Mouse (Mus musculus) thymus, postnatal 0 days (tissue): ENCODE results near the gene Prkcg. TPM values are rescaled to one million over a fixed set of nuclear protein-coding genes. Genes with fewer than 3 reads are reported as not detected.

Experiments
- DNase-seq: peaks from one replicate; pipeline ENCODE4 v3.0.0-alpha.2; 2015; ENCODE audit warnings: low spot score
- polyA plus RNA-seq: library from polyadenylated mRNA; unstranded; fragments of >200 nt; fragmentation: Nextera tagmentation; extraction: Ambion mirVana; gene quantifications from 2 replicates; pipeline ENCODE4 v1.2.1, GENCODE M21; 2015

Prkcg gene
- polyA plus RNA-seq, 1 experiment from 2014 or later: 0.59 TPM

GRCm38 (mm10) chr7:3317704-3318103 lies 28.7 kb downstream of the Prkcg start:
- no peak for DNase-seq

- DNase-seq: no peak
These were observed 31.9 kb downstream of the Prkcg start for GRCm38 (mm10) chr7:3320856-3321255.

GRCm38 (mm10) chr7:3323826-3324225 lies 34.8 kb downstream of the Prkcg start:
- no peak for DNase-seq

- DNase-seq: no peak
These were observed 39.0 kb downstream of the Prkcg start for GRCm38 (mm10) chr7:3327961-3328360.

GRCm38 (mm10) chr7:3329776-3330546 lies 41.0 kb downstream of the Prkcg start:
- peak; percentile 46 for DNase-seq

- DNase-seq: no peak
These were observed 42.2 kb downstream of the Prkcg start for GRCm38 (mm10) chr7:3331171-3331570.

GRCm38 (mm10) chr7:3331581-3332223 lies 42.7 kb downstream of the Prkcg start:
- peak; percentile 14 for DNase-seq

GRCm38 (mm10) chr7:3332224-3332615 lies 43.2 kb downstream of the Prkcg start:
- no peak for DNase-seq

- DNase-seq: no peak
These were observed 43.9 kb downstream of the Prkcg start, which contains the start of gene Cacng7 for GRCm38 (mm10) chr7:3332619-3333521. Gene Cacng7, plus strand, starts transcription at chr7:3332955.

GRCm38 (mm10) chr7:3333542-3333941 lies 44.6 kb downstream of the Prkcg start:
- DNase-seq: no peak

GRCm38 (mm10) chr7:3336412-3336811 lies 47.4 kb downstream of the Prkcg start:
- no peak for DNase-seq

- DNase-seq: no peak
These were observed 49.4 kb downstream of the Prkcg start for GRCm38 (mm10) chr7:3338286-3338935.

- DNase-seq: no peak
These were observed 50.0 kb downstream of the Prkcg start for GRCm38 (mm10) chr7:3339010-3339409.

GRCm38 (mm10) chr7:3343861-3344260 lies 54.9 kb downstream of the Prkcg start:
- DNase-seq: no peak

GRCm38 (mm10) chr7:3345301-3345700 lies 56.3 kb downstream of the Prkcg start:
- no peak for DNase-seq

- DNase-seq: no peak
These were observed 58.6 kb downstream of the Prkcg start for GRCm38 (mm10) chr7:3347366-3348287.

- DNase-seq: no peak
These were observed 59.3 kb downstream of the Prkcg start for GRCm38 (mm10) chr7:3348326-3348725.

GRCm38 (mm10) chr7:3349775-3350174 lies 60.8 kb downstream of the Prkcg start:
- no peak for DNase-seq

- no peak for DNase-seq
These were observed 62.6 kb downstream of the Prkcg start for GRCm38 (mm10) chr7:3351536-3351935.

GRCm38 (mm10) chr7:3354850-3355249 lies 65.9 kb downstream of the Prkcg start:
- no peak for DNase-seq
